Mouse (Mus musculus) liver, postnatal 0 days (tissue): ENCODE measurements around the gene Slc45a3. TPM values are rescaled to one million over a fixed set of nuclear protein-coding genes. Genes with fewer than 3 reads are reported as not detected.
A peak's percentile ranks its signal among the peaks of the same experiment; 100 is the strongest.

Source experiments
- ATAC-seq: fragments of 200-750 bp; cut with Nextera tagmentation; 2 replicates; pipeline ENCODE4 v1.8.0; 2017; ENCODE audit warnings: mild to moderate bottlenecking, moderate library complexity
- DNase-seq: peaks from one replicate; pipeline ENCODE4 v3.0.0-alpha.2; 2016
- H3K27ac ChIP-seq: fragments of 300-500 bp; sonication (generic); 2 replicates; pipeline ENCODE4 v1.5.1; 2014; ENCODE audit warnings: antibody characterized with exemption, moderate library complexity, mild to moderate bottlenecking, low read depth
- H3K27me3 ChIP-seq: fragments of 300-500 bp; sonication (generic); 2 replicates; pipeline ENCODE4 v1.6.1; 2014; ENCODE audit warnings: low read length, control low read depth, mixed read lengths; ENCODE audit not compliant: insufficient read depth
- H3K36me3 ChIP-seq: fragments of 300-500 bp; sonication (generic); replicated peaks from 2 replicates; pipeline ENCODE4 v1.6.1; 2014; ENCODE audit warnings: mild to moderate bottlenecking, control low read depth, low read length, moderate library complexity, mixed read lengths; ENCODE audit not compliant: insufficient read depth
- H3K4me1 ChIP-seq: fragments of 300-500 bp; sonication (generic); 2 replicates; pipeline ENCODE4 v1.6.1; 2014; ENCODE audit warnings: antibody characterized with exemption, mild to moderate bottlenecking, control low read depth; ENCODE audit not compliant: insufficient read depth
- H3K4me2 ChIP-seq: fragments of 300-500 bp; sonication (generic); 2 replicates; pipeline ENCODE4 v1.6.1; 2014; ENCODE audit warnings: low read depth, mild to moderate bottlenecking, low read length, moderate library complexity, mixed read lengths
- H3K4me3 ChIP-seq: fragments of 300-500 bp; sonication (generic); 2 replicates; pipeline ENCODE4 v1.5.1; 2014; ENCODE audit warnings: low read depth, low read length
- H3K9ac ChIP-seq: fragments of 300-500 bp; sonication (generic); replicated peaks from 2 replicates; pipeline ENCODE4 v1.6.1; 2014; ENCODE audit warnings: mild to moderate bottlenecking, moderate library complexity
- H3K9me3 ChIP-seq: fragments of 300-500 bp; sonication (generic); 2 replicates; pipeline ENCODE4 v1.6.1; 2016; ENCODE audit warnings: mild to moderate bottlenecking, control low read depth, low read length, mixed read lengths
- CTCF ChIP-seq: sonication (generic); IDR thresholded peaks from 2 replicates; pipeline ENCODE4 v1.5.1; 2016; ENCODE audit warnings: antibody characterized with exemption, low read depth
- EP300 ChIP-seq: IDR thresholded peaks from 2 replicates; pipeline ENCODE4 v1.6.1; 2016; ENCODE audit warnings: antibody characterized with exemption, low read depth, mild to moderate bottlenecking
- WGBS: fragments of 180-500 bp; shearing (Covaris S2); extraction: QIAGEN DNeasy Blood & Tissue Kit; methylation state at CpG from one replicate; pipeline ENCODE4 v1.1.7; 2014; ENCODE audit not compliant: insufficient replicate concordance; 5-methylcytosine and 5-hydroxymethylcytosine counted together
- polyA plus RNA-seq: library from polyadenylated mRNA; unstranded; fragments of >200 nt; fragmentation: Nextera tagmentation; extraction: Ambion mirVana; gene quantifications from 2 replicates; pipeline ENCODE4 v1.2.1, GENCODE M21; 2015

Slc45a3 gene
- polyA plus RNA-seq, 1 experiment from 2014 or later: 6.0 TPM

GRCm38 (mm10) chr1:132006046-132006445 lies 43.3 kb downstream of the Slc45a3 start:
- Histone ChIP-seq H3K36me3 (no peaks in the 10 kb centered on the region), H3K4me1 (peaks cover 28% of the 10 kb centered on the region), H3K4me2 (no peak overlapping the region), H3K27me3 (no peaks in the 10 kb centered on the region), H3K9me3 (no peaks in the 10 kb centered on the region), H3K27ac (peak overlapping the region; percentile 100), H3K4me3 (no peak overlapping the region), H3K9ac (no peak overlapping the region)
- ATAC-seq (no peak), DNase-seq (no peak)
- TF ChIP-seq EP300 (no peak), CTCF (no peak)
- 77% methylated on average over 3 of the region's 3 CpGs for WGBS

- no peak for TF ChIP-seq CTCF
- no peak for TF ChIP-seq EP300
These were observed 44.0 kb downstream of the Slc45a3 start for GRCm38 (mm10) chr1:132006721-132007120.

GRCm38 (mm10) chr1:132007282-132007815 lies 44.6 kb downstream of the Slc45a3 start, which contains the start of gene Elk4:
Gene Elk4 (plus strand): TSS chr1:132007607.
- H3K9me3 ChIP-seq: no peaks in the 10 kb centered on the region
- DNase-seq (peak; percentile 95), ATAC-seq (peak; percentile 83)
- H3K4me3 ChIP-seq: peak within 1 kb of the TSS; percentile 83
- WGBS: under 1% methylated on average over 41 of the region's 61 CpGs
- peak within 1 kb of the TSS; percentile 82 for H3K4me2 ChIP-seq
- peak within 1 kb of the TSS; percentile 97 for H3K9ac ChIP-seq
- H3K27ac ChIP-seq: peak within 1 kb of the TSS; percentile 100
- TF ChIP-seq EP300 (0 out of 2 replicates have a peak, but pooled peaks have one; percentile 46), CTCF (no peak)
- H3K36me3 ChIP-seq: no peaks in the 10 kb centered on the region
- peaks cover 40% of the 10 kb centered on the region for H3K4me1 ChIP-seq
- H3K27me3 ChIP-seq: no peaks in the 10 kb centered on the region

More at GRCm38 (mm10) chr1:132006721-132007120, 44.0 kb downstream of the Slc45a3 start:
- peak overlapping the region; percentile 97 for H3K9ac ChIP-seq
- no peak for DNase-seq
- peak overlapping the region; percentile 83 for H3K4me3 ChIP-seq
- peaks cover 33% of the 10 kb centered on the region for H3K4me1 ChIP-seq
- 22% methylated on average over 5 of the region's 5 CpGs for WGBS
- peak overlapping the region; percentile 100 for H3K27ac ChIP-seq
- peak overlapping the region; percentile 82 for H3K4me2 ChIP-seq
- H3K9me3 ChIP-seq: no peaks in the 10 kb centered on the region
- H3K36me3 ChIP-seq: no peaks in the 10 kb centered on the region
- ATAC-seq: no peak
- no peaks in the 10 kb centered on the region for H3K27me3 ChIP-seq

GRCm38 (mm10) chr1:132007828-132008827 lies 45.4 kb downstream of the Slc45a3 start:
- DNase-seq (peak; percentile 95), ATAC-seq (peak; percentile 88)
- peak overlapping the region; percentile 82 for H3K4me2 ChIP-seq
- H3K36me3 ChIP-seq: no peaks in the 10 kb centered on the region
- H3K9me3 ChIP-seq: no peaks in the 10 kb centered on the region
- H3K27ac ChIP-seq: peak overlapping the region; percentile 100
- H3K27me3 ChIP-seq: no peaks in the 10 kb centered on the region
- peaks cover 40% of the 10 kb centered on the region for H3K4me1 ChIP-seq
- H3K9ac ChIP-seq: peak overlapping the region; percentile 97
- under 1% methylated on average over 64 of the region's 72 CpGs for WGBS
- H3K4me3 ChIP-seq: peak overlapping the region; percentile 83
- TF ChIP-seq EP300 (peak; percentile 49; the same call in 1 of the 2 replicates), CTCF (peak; percentile 2; the same call in 1 of the 2 replicates)

- H3K36me3 ChIP-seq: no peaks in the 10 kb centered on the region; the same call in 1 of the 2 replicates
- H3K4me2 ChIP-seq: peak overlapping the region; percentile 82
- no peaks in the 10 kb centered on the region for H3K9me3 ChIP-seq
- H3K9ac ChIP-seq: peak overlapping the region; percentile 97
- no peak for TF ChIP-seq EP300
- no peak for TF ChIP-seq CTCF
- H3K27ac ChIP-seq: peak overlapping the region; percentile 100
- peaks cover 40% of the 10 kb centered on the region for H3K4me1 ChIP-seq
- WGBS: 17% methylated on average over 8 of the region's 8 CpGs
- ATAC-seq: no peak
- DNase-seq: no peak
- peak overlapping the region; percentile 83 for H3K4me3 ChIP-seq
- H3K27me3 ChIP-seq: no peaks in the 10 kb centered on the region
These were observed 46.3 kb downstream of the Slc45a3 start for GRCm38 (mm10) chr1:132008881-132009644.
